Mouse (Mus musculus) cerebellum, postnatal 10 days (tissue): ENCODE data around the gene Nlrp10.

Experiments
- DNase-seq, 2 experiments: peaks; one replicate each; pipeline ENCODE4 v3.0.0; 2021; ENCODE audit warnings: mixed read lengths in 2 of 2

Nlrp10 gene

GRCm38 (mm10) chr7:108884906-108885305 is 45.1 kb downstream of the Nlrp10 start, which contains the start of gene Olfr518:
Gene Olfr518, minus strand, starts transcription at chr7:108885006.
- no peak for DNase-seq

GRCm38 (mm10) chr7:108872279-108872678 is 57.7 kb downstream of the Nlrp10 start, which contains the start of gene Olfr517:
Gene Olfr517, minus strand, starts transcription at chr7:108872379.
- no peak for DNase-seq
